Mouse (Mus musculus): ENCODE data around the gene Nisch.

The Nisch gene

DNA sequence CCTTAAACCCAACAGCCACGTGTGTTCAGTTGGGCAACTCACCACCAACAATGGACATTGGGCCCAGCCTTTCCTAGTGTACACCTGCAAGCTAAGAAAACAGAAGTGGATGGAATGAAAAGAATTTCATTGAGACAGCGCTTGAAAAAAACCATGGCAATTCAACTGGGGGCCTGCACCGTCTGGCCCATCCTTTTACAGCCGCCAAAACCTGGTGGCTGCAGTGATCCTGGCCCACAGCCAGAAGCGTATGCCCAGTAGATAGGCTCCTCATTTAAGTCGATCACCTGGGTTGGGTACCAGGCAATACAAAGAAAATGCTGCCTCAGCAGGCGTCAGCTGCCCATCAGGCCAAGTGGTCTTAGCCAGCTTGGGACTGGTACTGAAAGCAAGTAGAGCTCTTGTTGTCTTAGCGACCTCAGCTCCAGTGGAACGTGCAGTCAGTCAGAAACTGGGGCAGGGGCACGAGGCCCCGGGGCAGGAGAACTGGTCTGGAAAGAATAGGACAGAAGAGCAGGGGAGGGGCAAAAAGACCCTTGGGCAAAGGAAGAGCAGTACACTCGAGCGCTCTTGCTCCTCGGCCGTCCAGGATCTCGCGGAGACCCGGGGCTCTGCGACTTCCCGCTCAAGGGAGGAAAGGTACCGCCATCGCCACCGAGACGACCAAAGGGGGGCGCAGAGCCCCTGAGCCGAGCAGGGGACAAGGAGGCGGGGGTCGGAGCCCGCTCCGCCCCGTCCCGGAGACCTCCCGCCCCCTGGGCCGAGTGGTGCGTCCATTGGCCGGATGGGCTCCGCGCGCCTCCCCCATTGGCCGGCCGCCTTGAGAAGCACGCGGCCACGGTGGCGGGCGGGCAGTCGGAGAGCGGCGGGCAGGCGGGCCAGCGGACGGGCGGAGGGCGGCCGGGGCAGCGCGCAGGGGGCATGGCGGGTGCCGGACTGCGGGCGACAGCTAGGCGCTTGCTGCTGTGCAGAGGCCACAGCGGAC lies 86.2 kb downstream of the Nisch start, which contains the start of gene Nt5dc2:
TSS of gene Nt5dc2 (plus strand) at position 818 of the 985 bp plus-strand sequence.
- DNase-seq (ENCODE audit: low spot score), result peak; percentile 88

DNA sequence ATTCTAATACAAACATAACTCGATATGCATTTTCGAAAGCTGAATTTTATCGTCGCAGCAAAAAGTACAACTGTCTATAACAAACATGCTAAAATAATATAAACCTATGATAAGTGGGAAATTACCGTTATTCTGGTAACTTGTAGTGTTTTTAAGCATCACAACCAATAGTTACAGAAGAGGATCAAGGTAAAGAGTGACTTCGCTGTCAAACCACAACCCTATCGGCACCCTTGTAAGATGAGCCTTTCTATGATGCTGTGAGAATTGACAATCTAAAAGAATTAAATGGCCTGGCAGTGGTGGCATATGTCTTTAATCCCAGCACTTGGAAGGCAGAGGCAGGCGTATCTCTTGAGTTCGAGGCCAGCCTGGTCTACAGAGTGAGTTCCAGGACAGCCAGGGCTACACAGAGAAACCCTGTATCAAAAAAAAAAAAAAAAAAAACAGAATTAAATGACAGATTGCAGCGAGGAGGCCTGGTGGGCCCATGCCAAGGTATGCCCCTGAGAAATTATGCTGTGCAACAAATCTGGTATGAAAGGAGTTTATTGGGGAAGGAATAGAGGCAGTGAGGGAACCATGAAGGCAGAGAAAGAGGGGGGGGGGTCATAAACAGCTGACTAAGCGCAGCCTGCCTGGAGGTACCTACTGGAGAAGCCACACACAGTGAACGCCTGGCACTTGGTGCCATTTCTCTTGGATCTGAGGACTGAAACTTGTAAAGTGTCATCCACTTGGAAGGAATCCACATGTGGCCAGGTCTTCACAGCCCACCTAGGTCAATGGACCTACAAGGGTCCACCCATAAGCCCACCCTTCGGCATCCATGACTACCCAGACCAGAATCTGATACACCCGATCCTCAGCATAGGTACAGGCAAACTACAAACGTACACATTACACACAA lies 87.2 kb downstream of the Nisch start:
- no peak for DNase-seq (ENCODE audit: low spot score)

GRCm38 (mm10) chr14:31128826-31129219 lies 87.9 kb downstream of the Nisch start, which contains the start of gene Smim4:
Gene Smim4 (minus strand): TSS chr14:31128956.
- DNase-seq (ENCODE audit: low spot score), result peak; percentile 98

- peak; percentile 55 for DNase-seq (ENCODE audit: low spot score)
These were observed 88.5 kb downstream of the Nisch start for GRCm38 (mm10) chr14:31128101-31128825.

GRCm38 (mm10) chr14:31126826-31127225 lies 89.9 kb downstream of the Nisch start:
- DNase-seq (ENCODE audit: low spot score), result no peak

GRCm38 (mm10) chr14:31125106-31126075 lies 91.4 kb downstream of the Nisch start:
- DNase-seq (ENCODE audit: low spot score), result no peak
